Mouse (Mus musculus) left cerebral cortex, adult 6 months (tissue): ENCODE measurements around the gene Slc16a7. TPM values are rescaled to one million over a fixed set of nuclear protein-coding genes. Genes with fewer than 3 reads are reported as not detected.

Experiments
- long read RNA-seq, 2 experiments: library from polyadenylated mRNA; unstranded; transcript quantifications; one replicate each; pipeline ENCODE4 v2.0.0; 2019 to 2020
- polyA plus RNA-seq: library from polyadenylated mRNA; unstranded; fragments of <200 nt; fragmentation: Nextera tagmentation; gene quantifications from 2 replicates; pipeline ENCODE4 v1.2.3, GENCODE M21; 2021

Slc16a7 gene
- 8.8 and 9.5 TPM in 2 replicates for polyA plus RNA-seq
- long read RNA-seq, experiment 1, partial matches to known transcripts: 2 of 35 reads
- long read RNA-seq, experiment 1, other reads (novel, unspliced or antisense): 33 of 35 reads
- long read RNA-seq, experiment 2, partial matches to known transcripts: 2 of 19 reads
- long read RNA-seq, experiment 2, other reads (novel, unspliced or antisense): 17 of 19 reads

GRCm38 (mm10) chr10:125388876-125389786, at the start of gene Slc16a7:
Gene Slc16a7 (minus strand): TSS chr10:125389465.

